Mouse (Mus musculus) spleen, adult 12 weeks (tissue): ENCODE measurements around the gene Tcte1.
A peak's percentile ranks its signal among the peaks of the same experiment; 100 is the strongest.

Source experiments
- DNase-seq: peaks from one replicate; pipeline ENCODE4 v3.0.0; 2022; ENCODE audit warnings: low spot score

Tcte1 gene

DNA sequence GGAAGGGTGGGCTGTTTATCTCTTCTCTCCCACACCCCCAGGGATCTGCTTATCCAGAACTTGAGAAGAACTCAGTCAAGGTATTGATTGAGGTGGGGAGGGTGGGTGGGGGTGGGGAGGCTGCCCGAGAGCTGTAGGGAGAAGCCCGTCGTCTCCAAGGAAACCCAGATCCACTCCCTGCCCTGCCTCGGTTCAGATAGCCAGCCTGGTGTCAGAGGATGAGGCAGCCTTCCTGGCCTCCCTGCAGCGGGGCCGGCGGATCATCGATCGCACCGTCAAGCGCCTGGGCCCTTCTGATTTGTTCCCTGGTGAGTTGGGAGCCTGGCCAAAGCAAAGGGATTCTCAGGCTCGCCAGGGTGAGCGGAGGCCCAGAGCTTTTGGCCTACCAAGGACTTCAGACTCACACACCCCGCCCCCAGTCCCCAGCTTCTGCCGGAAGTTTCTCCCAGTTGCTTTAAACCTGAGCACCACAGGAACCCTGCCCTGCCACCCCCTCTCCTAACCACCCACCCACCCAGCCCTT is 8.0 kb upstream of the Tcte1 start:
- no peak for DNase-seq

DNA sequence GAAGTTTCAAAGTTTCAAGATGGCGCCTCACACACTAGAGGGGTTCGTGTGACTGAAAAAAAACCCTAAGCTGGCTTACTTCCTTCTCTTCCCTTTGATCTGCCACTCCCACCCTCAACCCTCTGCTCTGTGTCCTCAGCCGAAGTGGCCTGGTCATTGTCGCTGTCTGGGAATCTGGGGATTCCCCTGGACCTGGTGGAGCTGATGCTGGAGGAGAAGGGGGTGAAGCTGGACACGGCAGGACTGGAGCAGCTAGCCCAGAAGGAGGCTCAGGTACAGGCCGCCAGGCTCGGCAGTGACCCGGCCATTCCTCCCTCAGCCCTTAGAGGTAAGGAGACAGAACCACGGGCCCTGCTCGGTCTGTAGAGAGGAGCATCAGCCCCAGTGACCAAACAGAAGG is 7.4 kb upstream of the Tcte1 start:
- DNase-seq = no peak

DNA sequence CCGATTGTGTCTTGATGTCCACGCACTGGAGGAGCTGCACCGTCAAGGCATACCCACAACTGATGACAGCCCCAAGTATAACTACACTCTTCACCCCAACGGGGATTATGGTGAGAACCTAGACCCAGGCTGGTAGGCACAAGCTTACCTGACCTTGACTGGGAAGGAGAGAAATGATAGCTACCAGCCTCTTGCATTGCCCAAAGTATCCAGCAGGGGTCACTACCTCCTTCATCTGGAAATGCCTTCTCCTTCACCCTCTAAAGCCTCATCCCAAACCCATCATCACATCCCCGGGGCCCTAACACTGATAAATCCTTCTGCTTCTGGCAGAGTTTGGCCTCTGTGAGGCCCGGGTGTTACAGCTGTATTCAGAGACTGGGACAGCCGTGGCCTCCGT is 6.7 kb upstream of the Tcte1 start:
- peak; percentile 65 for DNase-seq

DNA sequence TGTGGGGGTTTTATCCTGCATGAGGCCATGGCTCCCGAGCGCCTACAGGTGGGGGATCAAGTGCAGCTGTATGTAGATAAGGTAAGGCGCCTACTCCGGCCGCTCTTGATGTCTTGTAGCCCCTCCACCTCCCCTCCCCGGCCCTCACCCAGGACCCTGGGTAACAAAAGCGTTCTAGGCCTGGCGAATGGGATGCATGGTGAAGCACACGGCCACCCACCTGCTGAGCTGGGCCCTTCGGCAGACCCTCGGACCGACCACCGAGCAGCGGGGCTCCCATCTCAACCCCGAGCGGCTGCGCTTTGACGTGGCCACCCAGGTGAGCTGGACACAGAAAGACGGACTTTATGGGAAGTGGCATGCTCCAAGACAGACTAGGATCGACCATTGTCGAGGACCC is 6.1 kb upstream of the Tcte1 start:
- DNase-seq = no peak

- no peak for DNase-seq
Measured at GRCm38 (mm10) chr17:45517549-45518215, 5.6 kb upstream of the Tcte1 start.

GRCm38 (mm10) chr17:45518766-45519475 is 4.3 kb upstream of the Tcte1 start:
- DNase-seq = no peak

GRCm38 (mm10) chr17:45520136-45520535 is 3.1 kb upstream of the Tcte1 start:
- DNase-seq = no peak

GRCm38 (mm10) chr17:45524961-45525360 is 1.7 kb downstream of the Tcte1 start:
- DNase-seq = no peak

- DNase-seq = no peak
Measured at GRCm38 (mm10) chr17:45526571-45526970, 3.3 kb downstream of the Tcte1 start.

DNA sequence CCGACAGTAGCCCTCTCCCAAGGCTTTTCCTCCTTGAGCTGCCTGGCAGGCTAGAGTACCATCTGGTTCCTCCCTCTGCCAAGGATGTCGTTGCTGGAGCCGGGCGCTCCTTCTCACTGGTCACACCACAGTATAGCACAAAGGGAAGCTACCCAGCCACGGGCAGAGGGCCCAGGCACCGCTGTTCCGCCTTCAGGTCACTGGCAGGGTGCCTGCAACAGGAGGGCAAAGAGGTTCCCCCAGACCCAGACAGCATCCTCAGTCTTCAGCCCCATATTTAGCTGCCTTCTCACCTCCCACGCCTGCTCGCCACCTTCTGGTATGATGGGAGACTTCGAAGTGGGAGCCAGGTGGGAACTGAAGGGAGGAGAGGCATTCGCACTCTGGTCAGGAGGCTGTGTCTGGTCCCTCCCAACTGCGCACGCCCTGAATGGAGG is 7.1 kb downstream of the Tcte1 start:
- no peak for DNase-seq

DNA sequence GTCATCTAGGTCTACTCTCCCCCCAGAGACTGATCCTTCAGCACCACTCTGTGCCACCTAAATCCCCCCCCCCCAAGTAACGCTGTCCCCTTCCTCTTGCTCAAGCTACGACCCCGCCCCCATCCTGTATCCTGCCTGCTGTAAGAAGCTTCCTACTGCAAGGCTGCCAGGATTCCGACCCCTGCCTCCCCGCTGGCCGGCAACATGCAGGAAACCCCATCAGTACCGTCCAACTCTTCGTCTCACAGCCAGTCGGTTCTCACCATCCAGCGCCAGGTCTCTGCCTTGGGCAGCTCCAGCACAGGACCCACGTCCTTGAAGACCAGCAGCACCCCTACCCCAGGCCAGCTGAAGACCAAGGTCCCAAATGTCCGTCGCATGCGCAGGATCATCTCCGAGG is 9.7 kb downstream of the Tcte1 start:
- no peak for DNase-seq

DNA sequence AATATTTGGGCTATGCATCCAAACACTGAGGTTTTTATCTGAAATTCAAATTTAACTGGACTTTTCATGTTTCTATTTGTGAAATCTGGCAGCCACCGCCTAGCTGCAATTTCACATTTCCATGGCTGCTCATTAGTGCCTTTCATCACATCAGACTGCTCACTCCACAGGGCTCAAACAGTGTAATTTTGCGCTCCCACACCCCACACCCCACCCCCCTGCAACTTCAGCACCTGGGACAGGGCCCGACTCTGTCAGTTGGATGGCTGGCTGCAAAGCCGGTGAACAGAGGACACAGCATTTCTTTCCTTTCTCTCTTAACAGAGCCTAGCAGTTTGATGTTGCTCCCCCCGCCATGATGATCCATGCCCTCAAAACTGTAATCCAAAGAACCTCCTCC is 13.0 kb downstream of the Tcte1 start:
- no peak for DNase-seq

GRCm38 (mm10) chr17:45538394-45538793 is 15.2 kb downstream of the Tcte1 start:
- DNase-seq = no peak

DNA sequence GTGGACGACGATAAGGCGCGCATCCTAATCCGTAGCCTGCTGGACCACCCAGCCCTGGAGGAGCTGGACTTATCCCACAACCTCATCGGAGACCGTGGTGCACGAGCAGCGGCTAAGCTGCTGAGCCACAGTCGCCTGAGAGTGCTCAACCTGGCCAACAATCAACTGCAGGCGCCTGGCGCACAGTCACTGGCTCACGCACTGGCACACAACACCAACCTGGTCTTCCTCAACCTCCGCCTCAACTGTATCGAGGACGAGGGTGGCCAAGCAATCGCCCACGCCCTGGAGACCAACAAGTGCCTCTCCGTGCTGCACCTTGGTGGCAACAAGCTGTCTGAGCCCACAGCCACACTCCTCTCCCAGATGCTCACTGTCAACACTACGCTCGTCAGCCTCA is 16.4 kb downstream of the Tcte1 start:
- no peak for DNase-seq

DNA sequence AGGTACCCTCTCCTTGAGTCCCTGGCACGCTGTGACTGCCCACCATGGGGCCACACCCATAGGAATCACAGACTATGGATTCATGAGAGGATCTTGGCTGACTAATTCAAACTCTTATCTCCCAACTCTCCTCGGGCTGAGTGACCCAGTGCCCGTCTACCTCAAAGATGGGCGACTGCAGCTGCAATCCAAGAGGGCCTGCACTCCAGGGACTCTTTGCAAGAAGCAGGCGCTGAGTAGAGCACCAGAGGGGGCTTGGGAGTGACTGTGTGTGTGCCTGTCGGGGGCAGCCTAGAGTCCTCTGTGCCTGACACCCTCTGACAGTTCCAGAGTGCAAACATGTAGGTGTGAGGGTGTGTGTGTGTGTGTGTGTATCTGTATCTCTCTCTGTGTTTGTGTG is 18.9 kb downstream of the Tcte1 start:
- DNase-seq = no peak

DNA sequence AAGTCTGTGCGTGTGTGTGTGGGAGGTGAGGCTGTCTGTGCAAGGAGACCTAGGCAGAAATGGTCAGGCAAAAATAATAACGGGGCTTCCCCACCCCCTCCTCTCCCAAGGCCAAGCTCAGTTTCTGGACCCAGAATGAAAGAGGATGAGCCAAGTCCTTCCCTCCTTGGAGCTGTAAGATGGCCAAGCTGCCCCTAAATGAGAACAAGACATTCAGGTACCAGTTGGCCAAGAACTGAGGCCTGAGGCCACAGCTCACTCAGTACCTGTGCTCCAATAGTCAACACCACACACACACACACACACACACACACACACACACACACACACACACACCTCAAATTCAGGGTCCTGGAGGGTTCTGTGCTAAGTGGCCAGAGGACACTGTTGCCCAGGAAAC is 19.5 kb downstream of the Tcte1 start:
- DNase-seq = no peak

- DNase-seq = no peak
Measured at GRCm38 (mm10) chr17:45543115-45543514, 19.9 kb downstream of the Tcte1 start.

GRCm38 (mm10) chr17:45544001-45544872 is 21.0 kb downstream of the Tcte1 start:
- DNase-seq = no peak

DNA sequence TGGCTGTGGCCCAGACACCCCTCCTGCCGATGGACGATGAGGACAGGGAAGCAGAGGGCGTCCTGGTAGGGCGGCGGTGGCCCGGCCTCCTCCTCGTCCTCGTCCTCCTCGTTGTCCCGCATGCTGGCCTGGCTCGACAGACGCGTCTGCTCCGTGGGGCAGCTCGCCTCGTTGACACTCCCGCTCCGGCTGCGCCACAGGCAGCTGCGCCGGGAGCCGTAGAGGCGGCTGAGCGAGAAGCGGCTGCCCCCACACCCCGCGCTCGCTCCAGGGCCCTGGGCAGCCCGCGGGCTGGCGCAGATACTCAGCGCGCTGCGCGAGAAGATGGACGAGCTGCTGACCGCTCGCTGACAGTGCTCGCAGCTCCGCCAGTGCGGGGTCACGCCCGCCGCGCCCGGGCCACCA is 21.6 kb downstream of the Tcte1 start:
- DNase-seq = no peak

DNA sequence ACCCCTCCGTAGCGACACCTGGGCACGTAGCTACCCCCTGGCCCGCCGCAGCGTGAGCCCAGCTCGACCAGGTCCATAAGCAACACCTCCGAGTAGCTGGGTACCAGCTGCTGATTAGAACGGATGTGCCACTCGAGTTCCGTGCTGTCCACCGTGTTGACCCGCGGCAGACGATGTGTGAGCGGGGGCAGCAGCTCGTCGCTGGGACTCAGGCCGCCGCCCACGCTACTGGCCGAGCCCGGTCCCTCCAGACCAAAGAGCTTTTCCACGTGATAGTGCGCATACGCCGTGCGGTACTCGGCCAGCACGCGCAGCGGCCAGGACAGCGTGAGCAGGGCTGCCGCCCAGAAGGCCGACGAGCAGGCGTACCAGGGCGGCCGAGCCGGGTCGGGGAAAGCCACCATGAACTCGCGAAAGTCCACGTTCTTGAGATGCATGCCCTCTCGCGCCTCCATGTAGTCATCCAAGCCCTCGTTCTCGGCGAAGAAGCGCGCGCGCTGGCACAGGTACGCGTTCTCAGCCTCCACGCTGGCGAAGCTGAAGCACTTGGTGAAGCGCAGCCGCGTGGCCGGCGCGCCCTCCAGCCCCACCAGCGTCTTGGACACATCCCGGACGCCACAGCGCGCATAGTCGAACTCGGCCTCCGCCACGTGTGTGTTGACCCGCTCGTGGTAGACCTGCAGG is 22.2 kb downstream of the Tcte1 start:
- DNase-seq = no peak

GRCm38 (mm10) chr17:45546941-45547340 is 23.7 kb downstream of the Tcte1 start:
- no peak for DNase-seq
